Mouse (Mus musculus) adrenal gland, adult 2 months (tissue): ENCODE data around the gene Syt6. TPM values are rescaled to one million over a fixed set of nuclear protein-coding genes. Genes with fewer than 3 reads are reported as not detected.

Source experiments
- DNase-seq: peaks from one replicate; pipeline ENCODE4 v3.0.0; 2021
- microRNA-seq, 2 experiments: library from miRNA; unstranded; fragments of <30 nt; microRNA quantifications; one replicate each; pipeline ENCODE4 v1.2.0; 2021
- polyA plus RNA-seq: library from polyadenylated mRNA; depleted of rRNA; stranded (reverse); fragments of >200 nt; gene quantifications from 2 replicates; pipeline ENCODE4 v1.2.3, GENCODE M21; 2012; rRNA removed
- total RNA-seq, 2 experiments: library from RNA; stranded (reverse); gene quantifications; 2 replicates each; pipeline ENCODE4 v1.2.3; 2021

The Syt6 gene
- total and polyA plus RNA-seq, 3 experiments: not detected

GRCm38 (mm10) chr3:103647164-103647867, 72.3 kb downstream of the Syt6 start:
- DNase-seq: no peak

GRCm38 (mm10) chr3:103648486-103648885, 73.5 kb downstream of the Syt6 start:
- no peak for DNase-seq

- no peak for DNase-seq
These were observed 74.7 kb downstream of the Syt6 start for GRCm38 (mm10) chr3:103649716-103650115.

GRCm38 (mm10) chr3:103650406-103650805, 75.4 kb downstream of the Syt6 start:
- no peak for DNase-seq

- no peak for DNase-seq
These were observed 85.0 kb downstream of the Syt6 start for GRCm38 (mm10) chr3:103660012-103660411.

- DNase-seq: no peak
These were observed 86.7 kb downstream of the Syt6 start for GRCm38 (mm10) chr3:103661714-103662113.

- DNase-seq: no peak
These were observed 88.4 kb downstream of the Syt6 start for GRCm38 (mm10) chr3:103663385-103663784.

- DNase-seq: no peak
These were observed 97.1 kb downstream of the Syt6 start for GRCm38 (mm10) chr3:103672113-103672512.

GRCm38 (mm10) chr3:103672716-103673115, 97.7 kb downstream of the Syt6 start:
- no peak for DNase-seq

GRCm38 (mm10) chr3:103678811-103679210, 103.8 kb downstream of the Syt6 start:
- no peak for DNase-seq

- peak; percentile 68 for DNase-seq
These were observed 107.4 kb downstream of the Syt6 start for GRCm38 (mm10) chr3:103682473-103682872.

GRCm38 (mm10) chr3:103683234-103683965, 108.4 kb downstream of the Syt6 start:
- peak; percentile 71 for DNase-seq

GRCm38 (mm10) chr3:103683966-103684319, 108.9 kb downstream of the Syt6 start:
- DNase-seq: no peak

- DNase-seq: no peak
These were observed 114.0 kb downstream of the Syt6 start for GRCm38 (mm10) chr3:103689043-103689442.

GRCm38 (mm10) chr3:103690506-103690905, 115.5 kb downstream of the Syt6 start:
- DNase-seq: no peak

Small RNA genes within 50 kb of the gene (microRNA-seq; reads per million reads assigned to microRNA genes)
- gene Gm25325: 0 reads per million in 2 experiments

Other genes starting within 250 kb of the Syt6 start
- 1 to 10 TPM in 1 of 2 experiments, under 1 TPM in 1; 0.14 to 3.7 TPM for gene Atg4a-ps, start 70.8 kb downstream of the Syt6 start, total RNA-seq
- gene Atg4a-ps, start 70.8 kb downstream of the Syt6 start, polyA plus RNA-seq: not detected in 2 replicates
- gene Olfml3, start 162.8 kb downstream of the Syt6 start, total RNA-seq: 10 to 100 TPM; 20.2 to 21.5 TPM
- gene Olfml3, start 162.8 kb downstream of the Syt6 start, polyA plus RNA-seq: 15.9 and 16.0 TPM in 2 replicates
- not detected for gene Gm10964, start 164.1 kb downstream of the Syt6 start, total RNA-seq
- not detected in 2 replicates for gene Gm10964, start 164.1 kb downstream of the Syt6 start, polyA plus RNA-seq
- 100 to 1,000 TPM; 131 to 139 TPM for gene Hipk1, start 216.3 kb downstream of the Syt6 start, total RNA-seq
- 83.4 and 88.1 TPM in 2 replicates for gene Hipk1, start 216.3 kb downstream of the Syt6 start, polyA plus RNA-seq
- gene Dclre1b, start 234.2 kb downstream of the Syt6 start, total RNA-seq: 10 to 100 TPM; 17.4 to 20.0 TPM
- gene Dclre1b, start 234.2 kb downstream of the Syt6 start, polyA plus RNA-seq: 13.0 and 17.5 TPM in 2 replicates
- gene Ap4b1, start 234.3 kb downstream of the Syt6 start, total RNA-seq: 10 to 100 TPM; 13.7 to 23.7 TPM
- gene Ap4b1, start 234.3 kb downstream of the Syt6 start, polyA plus RNA-seq: 6.7 and 7.2 TPM in 2 replicates
- gene Gm43064, start 234.3 kb downstream of the Syt6 start, total RNA-seq: under 1 TPM; 0.38 to 0.49 TPM
- not detected in 2 replicates for gene Gm43064, start 234.3 kb downstream of the Syt6 start, polyA plus RNA-seq